Mouse (Mus musculus) liver, embryonic 16.5 days (tissue): ENCODE results near the gene Dhx57. TPM values are rescaled to one million over a fixed set of nuclear protein-coding genes. Genes with fewer than 3 reads are reported as not detected.
A peak's percentile ranks its signal among the peaks of the same experiment; 100 is the strongest.
"Not testable (repeated sequence)": the region's sequence is repeated elsewhere in the genome, so short reads cannot be mapped to it uniquely, and the experiment has no call there.

ENCODE experiments used
- ATAC-seq: fragments of 200-750 bp; cut with Nextera tagmentation; 2 replicates; pipeline ENCODE4 v1.8.0; 2017; ENCODE audit warnings: low read depth, mild to moderate bottlenecking, moderate number of reproducible peaks, moderate library complexity
- H3K27ac ChIP-seq: fragments of 300-500 bp; sonication (generic); 2 replicates; pipeline ENCODE4 v1.5.1; 2014; ENCODE audit warnings: mild to moderate bottlenecking, low read length
- H3K27me3 ChIP-seq: fragments of 300-500 bp; sonication (generic); 2 replicates; pipeline ENCODE4 v1.6.1; 2014; ENCODE audit warnings: low read depth, low read length, mixed read lengths; ENCODE audit not compliant: control insufficient read depth, insufficient read depth
- H3K36me3 ChIP-seq: fragments of 300-500 bp; sonication (generic); 2 replicates; pipeline ENCODE4 v1.6.1; 2014; ENCODE audit warnings: mild to moderate bottlenecking; ENCODE audit not compliant: control insufficient read depth, insufficient read depth
- H3K4me1 ChIP-seq: fragments of 300-500 bp; sonication (generic); 2 replicates; pipeline ENCODE4 v1.6.1; 2014; ENCODE audit warnings: low read depth, low read length, mixed read lengths; ENCODE audit not compliant: control insufficient read depth
- H3K4me2 ChIP-seq: fragments of 300-500 bp; sonication (generic); 2 replicates; pipeline ENCODE4 v1.6.1; 2014; ENCODE audit warnings: low read depth, low read length, mixed read lengths
- H3K4me3 ChIP-seq: fragments of 300-500 bp; sonication (generic); 2 replicates; pipeline ENCODE4 v1.5.1; 2014; ENCODE audit warnings: low read depth, mild to moderate bottlenecking, low read length
- H3K9ac ChIP-seq: fragments of 300-500 bp; sonication (generic); 2 replicates; pipeline ENCODE4 v1.6.1; 2014; ENCODE audit warnings: low read depth, low read length
- H3K9me3 ChIP-seq: fragments of 300-500 bp; sonication (generic); replicated peaks from 2 replicates; pipeline ENCODE4 v1.6.1; 2016; ENCODE audit warnings: low read length; ENCODE audit not compliant: control insufficient read depth
- WGBS: fragments of 180-500 bp; shearing (Covaris S2); extraction: QIAGEN DNeasy Blood & Tissue Kit; methylation state at CpG from one replicate; pipeline ENCODE4 v1.1.7; 2014; ENCODE audit not compliant: insufficient replicate concordance; 5-methylcytosine and 5-hydroxymethylcytosine counted together
- polyA plus RNA-seq: library from polyadenylated mRNA; unstranded; fragments of >200 nt; fragmentation: Nextera tagmentation; extraction: Ambion mirVana; gene quantifications from 2 replicates; pipeline ENCODE4 v1.2.1, GENCODE M21; 2015

The Dhx57 gene
- polyA plus RNA-seq, 1 experiment from 2014 or later = 4.8 TPM

DNA sequence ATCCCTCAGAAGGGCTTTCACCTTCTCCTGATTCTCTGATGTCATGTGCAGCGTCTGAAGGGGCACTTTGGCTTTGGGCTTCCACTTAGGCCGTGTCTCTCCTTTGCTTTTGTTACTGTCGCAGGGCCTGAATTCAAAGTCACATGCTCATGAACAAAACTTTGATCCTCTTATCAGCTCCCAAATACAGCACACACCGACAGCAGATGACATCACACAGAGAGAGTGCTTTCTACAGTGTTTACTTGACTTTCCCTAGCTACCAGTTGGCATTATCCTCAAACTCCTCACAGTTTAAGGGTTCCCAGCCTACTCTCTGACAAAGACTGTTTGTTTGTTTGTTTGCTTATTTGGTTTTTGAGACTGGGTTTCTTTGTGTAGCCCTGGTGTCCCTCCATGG is 12.0 kb downstream of the Dhx57 start:
- Histone ChIP-seq H3K9ac (no peak overlapping the region), H3K27ac (no peak overlapping the region), H3K4me3 (no peak overlapping the region), H3K9me3 (no peaks in the 10 kb centered on the region), H3K36me3 (no peaks in the 10 kb centered on the region; the same call in 1 of the 2 replicates), H3K27me3 (no peaks in the 10 kb centered on the region), H3K4me1 (no peaks in the 10 kb centered on the region), H3K4me2 (no peak overlapping the region)
- 64% methylated on average over 4 of the region's 4 CpGs for WGBS
- peak; percentile 56 for ATAC-seq

DNA sequence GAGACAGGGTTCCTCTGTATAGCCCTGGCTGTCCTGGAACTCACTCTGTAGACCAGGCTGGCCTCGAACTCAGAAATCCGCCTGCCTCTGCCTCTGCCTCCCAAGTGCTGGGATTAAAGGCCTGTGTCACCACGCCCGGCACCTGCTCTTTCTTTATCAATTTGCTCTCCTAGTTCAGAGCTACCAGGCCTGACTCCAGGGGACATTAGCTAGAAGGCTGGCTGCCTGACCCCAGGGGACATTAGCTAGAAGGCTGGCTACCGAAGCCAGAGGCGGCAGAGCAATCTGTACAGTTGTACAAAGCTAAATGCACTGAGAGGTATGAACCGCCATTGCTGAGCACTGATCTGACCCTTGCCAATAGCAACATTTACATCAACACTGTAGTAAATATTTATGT is 19.7 kb downstream of the Dhx57 start:
- not testable (repeated sequence) for H3K4me1 ChIP-seq, H3K9me3 ChIP-seq, H3K4me2 ChIP-seq, H3K27me3 ChIP-seq, H3K27ac ChIP-seq, ATAC-seq, H3K36me3 ChIP-seq, H3K4me3 ChIP-seq, H3K9ac ChIP-seq
- WGBS = 84% methylated on average over 7 of the region's 7 CpGs

- Histone ChIP-seq H3K4me2 (no peak overlapping the region), H3K27ac (no peak overlapping the region), H3K4me3 (no peak overlapping the region), H3K9me3 (no peaks in the 10 kb centered on the region), H3K27me3 (no peaks in the 10 kb centered on the region), H3K36me3 (peaks cover 6% of the 10 kb centered on the region; the same call in 1 of the 2 replicates), H3K4me1 (no peaks in the 10 kb centered on the region), H3K9ac (no peak overlapping the region)
- ATAC-seq = no peak
- 83% methylated on average over 3 of the region's 3 CpGs for WGBS
Observed at GRCm38 (mm10) chr17:80268151-80268550, 22.1 kb downstream of the Dhx57 start.

- H3K27ac ChIP-seq = no peak overlapping the region
- H3K9me3 ChIP-seq = no peaks in the 10 kb centered on the region
- H3K4me3 ChIP-seq = no peak overlapping the region
- H3K4me2 ChIP-seq = no peak overlapping the region
- ATAC-seq = no peak
- H3K9ac ChIP-seq = no peak overlapping the region
- WGBS = 76% methylated on average over 4 of the region's 4 CpGs
- H3K36me3 ChIP-seq = peaks cover 6% of the 10 kb centered on the region; the same call in 1 of the 2 replicates
- no peaks in the 10 kb centered on the region for H3K27me3 ChIP-seq
- no peaks in the 10 kb centered on the region for H3K4me1 ChIP-seq
Observed at GRCm38 (mm10) chr17:80267065-80267464, 23.2 kb downstream of the Dhx57 start.

- H3K36me3 ChIP-seq = peaks cover 29% of the 10 kb centered on the region
- no peaks in the 10 kb centered on the region for H3K4me1 ChIP-seq
- H3K4me2 ChIP-seq = no peak overlapping the region
- no peak overlapping the region for H3K4me3 ChIP-seq
- H3K27ac ChIP-seq = no peak overlapping the region
- H3K9me3 ChIP-seq = no peaks in the 10 kb centered on the region; the same call in 1 of the 2 replicates
- H3K27me3 ChIP-seq = no peaks in the 10 kb centered on the region
- peak; percentile 48; the same call in 1 of the 2 replicates for ATAC-seq
- WGBS = 54% methylated on average over 13 of the region's 13 CpGs
- no peak overlapping the region for H3K9ac ChIP-seq
Observed at GRCm38 (mm10) chr17:80255208-80255607, 35.1 kb downstream of the Dhx57 start.

- H3K9me3 ChIP-seq = no peaks in the 10 kb centered on the region; the same call in 1 of the 2 replicates
- no peak overlapping the region for H3K4me2 ChIP-seq
- no peak overlapping the region for H3K9ac ChIP-seq
- WGBS = 82% methylated on average over 5 of the region's 5 CpGs
- ATAC-seq = no peak
- no peaks in the 10 kb centered on the region for H3K27me3 ChIP-seq
- no peaks in the 10 kb centered on the region for H3K4me1 ChIP-seq
- H3K4me3 ChIP-seq = no peak overlapping the region
- H3K36me3 ChIP-seq = peaks cover 32% of the 10 kb centered on the region
- no peak overlapping the region for H3K27ac ChIP-seq
Observed at GRCm38 (mm10) chr17:80254421-80254820, 35.9 kb downstream of the Dhx57 start.

GRCm38 (mm10) chr17:80252757-80253525 is 37.3 kb downstream of the Dhx57 start:
- no peak overlapping the region for H3K4me2 ChIP-seq
- WGBS = 74% methylated on average over 13 of the region's 13 CpGs
- H3K4me3 ChIP-seq = no peak overlapping the region
- H3K36me3 ChIP-seq = peaks cover 29% of the 10 kb centered on the region
- H3K27me3 ChIP-seq = no peaks in the 10 kb centered on the region
- peak; percentile 56; the same call in 1 of the 2 replicates for ATAC-seq
- no peak overlapping the region for H3K9ac ChIP-seq
- H3K4me1 ChIP-seq = no peaks in the 10 kb centered on the region
- H3K9me3 ChIP-seq = no peaks in the 10 kb centered on the region; the same call in 1 of the 2 replicates
- H3K27ac ChIP-seq = peak overlapping the region; percentile 62

DNA sequence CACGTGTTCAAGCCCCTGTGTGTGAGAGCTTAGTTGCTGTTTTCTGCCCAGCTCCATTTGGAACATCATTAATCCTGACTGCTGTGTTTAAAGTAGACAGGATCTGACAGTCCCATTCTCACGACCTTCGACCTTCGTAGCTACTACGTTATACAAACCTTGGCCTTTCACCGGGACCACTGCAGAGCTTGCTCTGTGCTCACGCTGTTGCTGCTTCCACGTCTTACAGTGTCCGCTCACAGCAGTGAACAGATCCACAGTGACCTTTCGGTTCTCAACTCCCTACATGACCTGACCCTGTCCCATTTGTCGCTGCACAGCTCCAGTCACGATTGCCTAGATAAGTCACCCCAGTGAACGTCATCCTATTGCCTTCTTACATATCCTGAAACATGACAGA is 47.2 kb downstream of the Dhx57 start:
- Histone ChIP-seq H3K4me2 (no peak overlapping the region), H3K4me1 (peaks cover 3% of the 10 kb centered on the region; the same call in 1 of the 2 replicates), H3K36me3 (peaks cover 16% of the 10 kb centered on the region), H3K4me3 (no peak overlapping the region), H3K27ac (peak overlapping the region; percentile 55), H3K9ac (no peak overlapping the region), H3K9me3 (no peaks in the 10 kb centered on the region), H3K27me3 (no peaks in the 10 kb centered on the region)
- WGBS = 62% methylated on average over 13 of the region's 13 CpGs
- peak; percentile 90 for ATAC-seq

DNA sequence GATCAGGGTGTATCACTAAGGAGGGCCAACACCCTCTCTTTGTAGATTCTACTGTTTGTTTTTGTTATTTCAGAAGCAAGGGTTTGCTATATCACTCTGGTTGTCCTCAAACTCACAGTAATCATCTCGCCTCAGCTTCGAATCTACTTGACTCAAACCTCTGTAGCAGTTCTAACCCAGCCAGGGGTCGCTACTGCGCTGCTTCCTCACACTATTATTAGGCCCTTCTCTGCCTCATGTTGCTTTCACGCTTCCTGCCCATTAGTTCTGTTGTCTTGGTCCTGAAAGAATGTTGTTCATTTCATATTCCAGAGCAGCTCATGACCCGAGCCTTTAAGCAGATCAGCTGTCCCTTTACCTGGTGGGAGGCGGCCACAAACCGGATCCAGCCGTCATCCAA is 48.7 kb downstream of the Dhx57 start:
- Histone ChIP-seq H3K36me3 (peaks cover 16% of the 10 kb centered on the region), H3K4me3 (no peak overlapping the region), H3K9ac (no peak overlapping the region), H3K27me3 (no peaks in the 10 kb centered on the region), H3K9me3 (no peaks in the 10 kb centered on the region), H3K4me2 (no peak overlapping the region), H3K4me1 (peaks cover 3% of the 10 kb centered on the region; the same call in 1 of the 2 replicates), H3K27ac (no peak overlapping the region)
- WGBS = 78% methylated on average over 9 of the region's 9 CpGs
- no peak for ATAC-seq
